Mouse (Mus musculus) layer of hippocampus, postnatal 10 days (tissue): ENCODE data around the gene Dnase2a. TPM values are rescaled to one million over a fixed set of nuclear protein-coding genes. Genes with fewer than 3 reads are reported as not detected.

ENCODE experiments used
- DNase-seq, 2 experiments: peaks; one replicate each; pipeline ENCODE4 v3.0.0; 2021; ENCODE audit warnings: low spot score in 2 of 2
- total RNA-seq, 2 experiments: library from RNA; stranded (reverse); gene quantifications; 2 replicates each; pipeline ENCODE4 v1.2.3; 2021

The Dnase2a gene
- total RNA-seq, 2 experiments from 2014 or later, result 4.2 to 5.2 TPM

DNA sequence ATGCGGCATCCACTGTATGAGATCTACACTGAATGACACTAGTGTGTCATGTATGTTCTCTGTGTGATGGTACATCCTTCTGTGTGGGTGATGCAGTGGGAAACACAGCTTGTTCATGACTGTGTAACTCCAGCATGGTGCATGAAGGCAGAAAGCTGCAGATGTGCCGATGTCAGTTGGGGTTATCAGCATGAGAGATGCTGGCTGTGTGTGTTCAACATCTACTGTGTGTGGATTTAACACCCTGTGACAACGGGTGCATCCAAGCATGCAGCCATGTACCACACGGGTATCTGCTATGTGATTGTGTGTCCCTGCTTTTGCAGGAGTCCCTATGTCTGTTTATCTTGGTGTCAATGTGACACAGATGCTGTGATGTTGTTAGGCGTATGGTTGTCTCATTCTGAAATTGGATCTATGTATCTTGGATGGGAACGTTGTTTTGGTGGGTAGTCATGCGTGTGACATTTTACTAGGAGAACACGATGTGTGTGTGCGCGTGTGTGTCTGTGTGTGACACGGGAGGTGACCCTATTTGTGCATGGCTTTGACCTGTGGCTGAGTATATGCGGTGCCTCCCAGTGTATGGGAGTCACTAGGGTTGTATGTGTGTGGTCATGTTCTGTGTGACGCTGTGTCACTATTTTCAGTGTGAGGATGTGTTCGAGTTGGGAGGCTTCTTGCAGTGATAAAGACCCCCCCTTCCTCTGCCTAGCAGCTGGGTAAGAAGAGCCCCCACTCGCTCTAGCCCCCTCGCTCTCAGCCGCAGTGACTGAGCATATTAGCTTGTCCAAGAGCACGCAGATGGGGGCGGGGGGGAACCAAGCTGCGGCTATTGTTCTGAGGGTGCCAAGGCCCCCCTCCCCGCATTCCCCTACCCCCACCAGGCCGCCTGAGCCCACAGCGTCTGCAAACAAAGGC, 27.9 kb downstream of the Dnase2a start:
- peak in 1 of 2 experiments; percentile 38 for DNase-seq

DNA sequence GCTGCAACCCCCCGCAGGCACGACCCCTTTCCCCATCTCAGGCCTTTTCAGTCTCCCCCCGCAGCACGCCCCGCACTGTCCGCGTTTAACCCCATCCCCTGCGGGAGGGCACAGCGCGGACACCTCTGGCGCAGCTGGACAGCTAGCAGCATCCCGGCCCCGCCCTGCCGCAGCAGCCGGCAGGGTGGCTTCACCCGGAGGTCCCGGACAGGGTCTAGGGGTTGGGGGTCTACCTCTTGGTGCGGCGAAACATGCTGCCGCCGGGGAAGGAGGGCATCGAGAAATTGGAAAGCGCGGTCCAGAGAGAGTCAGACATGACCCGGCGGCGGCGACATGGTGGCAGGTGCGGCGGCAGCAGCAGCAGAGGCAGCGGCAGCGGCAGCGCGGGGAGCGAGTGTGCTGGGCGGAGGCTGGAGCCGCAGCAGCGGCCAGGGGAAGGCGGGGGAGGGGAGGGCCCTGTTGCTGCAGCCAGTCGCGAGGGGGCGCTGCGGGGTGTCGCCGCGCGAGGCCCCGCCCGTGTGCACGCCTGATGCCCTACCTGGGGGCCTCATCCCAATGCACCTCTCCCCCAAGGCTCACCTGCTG, 28.7 kb downstream of the Dnase2a start, which contains the start of gene Mast1:
Gene Mast1 (minus strand): TSS at position 398 of the 585 bp plus-strand sequence.
- DNase-seq, result peak; percentile 79 to 87

DNA sequence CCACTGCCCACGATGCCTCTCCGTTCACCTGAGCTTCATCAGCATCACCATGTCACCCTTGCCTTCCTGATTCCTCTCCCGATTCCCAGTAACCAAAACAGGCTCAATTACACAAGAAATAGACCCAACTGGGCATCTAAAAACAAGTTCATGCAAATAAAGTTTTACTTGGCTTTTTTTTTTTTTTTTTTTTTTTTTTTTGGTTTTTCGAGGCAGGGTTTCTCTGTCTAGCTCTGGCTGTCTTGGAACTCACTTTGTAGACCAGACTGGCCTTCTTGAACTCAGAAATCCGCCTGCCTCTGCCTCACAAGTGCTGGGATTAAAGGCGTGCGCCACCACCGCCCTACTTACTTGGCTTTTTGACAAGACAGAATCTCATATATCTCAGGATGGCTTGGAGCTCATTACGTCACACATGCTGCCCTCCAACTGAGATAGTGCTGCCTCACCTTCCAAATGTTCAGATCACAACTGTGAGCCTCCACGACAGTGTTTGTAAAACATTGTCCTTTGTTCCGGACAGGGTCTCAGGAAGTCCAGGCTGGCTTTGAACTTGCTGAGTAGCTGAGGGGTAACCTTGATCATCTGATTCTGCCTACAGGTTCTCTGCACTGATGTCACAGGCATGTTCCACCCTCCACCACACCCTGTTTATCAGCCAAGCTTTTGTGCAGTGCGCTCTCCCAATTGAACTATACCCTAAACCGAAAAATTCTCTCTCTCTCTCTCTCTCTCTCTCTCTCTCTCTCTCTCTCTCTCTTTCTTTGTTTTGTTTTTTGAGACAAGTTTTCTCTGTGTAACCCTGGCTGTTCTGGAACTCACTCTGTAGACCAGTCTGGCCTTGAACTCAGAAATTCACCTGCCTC, 29.5 kb downstream of the Dnase2a start:
- DNase-seq, result no peak

DNA sequence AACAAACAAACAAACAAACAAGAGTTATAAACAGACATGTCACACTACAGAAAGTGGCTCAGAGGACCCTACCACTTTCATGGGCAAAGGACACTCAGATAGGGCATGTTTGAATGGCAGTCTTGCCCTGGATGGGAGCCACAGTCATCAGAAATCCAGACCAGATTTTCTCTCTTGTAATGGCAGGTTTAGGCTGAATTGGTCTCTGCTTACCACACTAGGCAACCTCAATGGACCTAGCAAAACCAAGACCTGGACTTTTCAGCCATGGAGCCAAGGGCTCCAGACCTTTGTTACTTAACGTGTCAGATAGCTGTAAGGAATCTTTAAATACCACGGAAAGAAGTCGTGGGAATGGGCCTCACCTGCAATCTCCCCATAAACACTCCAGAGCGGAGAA, 35.3 kb downstream of the Dnase2a start:
- DNase-seq, result no peak

DNA sequence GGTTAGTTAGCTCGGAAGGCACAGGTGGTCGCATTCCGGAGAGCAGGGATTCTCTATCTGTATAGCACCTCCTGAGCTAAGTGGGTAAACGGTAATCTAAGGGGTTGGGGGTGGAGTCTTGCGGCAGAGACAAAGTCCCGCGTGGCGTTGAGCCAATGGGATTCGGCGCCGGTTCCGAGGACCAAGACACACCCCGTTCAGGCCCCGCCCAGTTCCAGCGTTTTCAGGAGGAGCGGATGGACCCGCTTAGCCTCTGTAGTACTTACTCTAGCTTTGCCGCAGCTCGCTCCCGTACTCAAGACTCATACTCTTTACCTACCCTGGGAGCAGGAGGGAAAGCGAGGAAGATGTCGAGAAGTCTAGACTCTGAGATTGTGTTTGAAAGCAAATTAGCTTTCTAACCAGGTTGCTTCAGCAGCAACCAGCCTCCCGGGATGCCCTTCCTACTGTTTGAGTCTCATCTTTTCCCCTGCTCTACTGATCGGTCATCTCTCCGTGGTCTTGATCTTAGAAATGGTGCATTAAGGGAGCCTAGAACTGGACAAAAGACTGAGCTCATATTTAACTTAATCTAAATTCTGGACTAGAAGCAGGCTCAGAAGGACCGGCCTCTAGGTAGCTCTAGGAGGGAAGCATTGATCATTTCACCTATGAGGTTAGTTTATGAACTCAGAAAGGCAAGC, 36.3 kb downstream of the Dnase2a start:
- DNase-seq, result peak; percentile 54 to 71

DNA sequence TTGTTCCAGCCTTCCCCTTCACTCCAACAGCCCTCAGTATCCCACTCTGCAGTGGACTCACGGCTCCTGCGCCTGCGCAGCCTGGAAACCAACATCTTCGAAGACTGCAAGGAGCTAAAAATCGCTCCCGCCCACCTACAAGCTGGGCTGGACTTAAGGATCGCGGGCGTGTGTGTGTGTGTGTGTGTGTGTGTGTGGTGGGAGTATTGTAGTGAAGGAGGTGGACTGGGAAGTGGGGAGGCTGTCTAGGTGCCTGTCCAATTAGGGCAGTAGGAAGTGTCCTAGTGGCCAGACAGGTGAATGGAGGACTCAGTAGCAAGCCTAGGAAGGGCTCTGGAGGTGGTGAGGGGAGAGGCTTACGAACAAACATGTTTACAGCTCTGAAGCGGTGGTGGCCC, 36.9 kb downstream of the Dnase2a start:
- DNase-seq, result peak; percentile 31 to 59

DNA sequence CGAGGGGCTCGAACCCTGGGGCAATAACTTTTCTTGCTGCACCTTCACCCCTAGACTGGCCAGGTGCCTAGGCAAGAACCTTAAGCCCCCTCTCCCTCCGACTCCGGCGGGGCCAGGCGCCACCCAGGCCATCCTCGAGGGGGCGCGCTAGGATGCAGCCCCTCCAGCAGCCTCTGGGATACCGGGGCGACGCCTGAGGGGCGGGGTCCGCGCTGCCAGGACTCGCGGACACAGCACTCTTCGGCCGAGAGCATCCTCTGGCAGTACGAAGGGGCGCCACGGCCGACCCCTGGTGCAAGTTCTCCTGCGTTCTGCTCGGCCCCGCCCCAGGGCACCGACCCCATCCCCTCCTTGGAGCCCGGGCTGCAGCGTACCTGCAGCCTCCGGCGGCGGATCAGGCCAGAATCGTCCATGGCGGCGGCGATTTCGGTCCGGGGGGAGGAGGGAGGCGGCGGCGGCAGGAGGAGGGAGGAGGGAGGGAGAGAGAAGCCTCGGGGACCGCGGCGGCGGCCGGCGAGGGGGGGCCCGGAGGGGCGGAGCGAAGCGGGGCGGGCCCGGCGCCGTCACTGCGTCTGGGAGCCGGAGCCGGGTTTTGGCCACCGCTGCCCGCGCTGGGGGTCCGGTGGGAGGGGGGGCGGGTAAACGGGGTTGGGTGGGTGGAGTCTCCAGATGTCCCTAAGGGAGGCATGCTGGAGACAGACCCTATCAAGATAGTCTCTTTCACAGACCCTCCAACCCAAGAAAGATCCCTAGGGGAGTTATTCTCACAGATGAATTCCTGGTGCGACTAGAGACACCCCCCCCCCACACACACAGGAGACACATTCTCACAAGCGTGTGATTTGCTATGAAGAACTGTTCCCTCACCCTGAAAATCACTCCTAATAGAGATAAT, 37.5 kb downstream of the Dnase2a start:
- DNase-seq, result peak; percentile 56 to 77

DNA sequence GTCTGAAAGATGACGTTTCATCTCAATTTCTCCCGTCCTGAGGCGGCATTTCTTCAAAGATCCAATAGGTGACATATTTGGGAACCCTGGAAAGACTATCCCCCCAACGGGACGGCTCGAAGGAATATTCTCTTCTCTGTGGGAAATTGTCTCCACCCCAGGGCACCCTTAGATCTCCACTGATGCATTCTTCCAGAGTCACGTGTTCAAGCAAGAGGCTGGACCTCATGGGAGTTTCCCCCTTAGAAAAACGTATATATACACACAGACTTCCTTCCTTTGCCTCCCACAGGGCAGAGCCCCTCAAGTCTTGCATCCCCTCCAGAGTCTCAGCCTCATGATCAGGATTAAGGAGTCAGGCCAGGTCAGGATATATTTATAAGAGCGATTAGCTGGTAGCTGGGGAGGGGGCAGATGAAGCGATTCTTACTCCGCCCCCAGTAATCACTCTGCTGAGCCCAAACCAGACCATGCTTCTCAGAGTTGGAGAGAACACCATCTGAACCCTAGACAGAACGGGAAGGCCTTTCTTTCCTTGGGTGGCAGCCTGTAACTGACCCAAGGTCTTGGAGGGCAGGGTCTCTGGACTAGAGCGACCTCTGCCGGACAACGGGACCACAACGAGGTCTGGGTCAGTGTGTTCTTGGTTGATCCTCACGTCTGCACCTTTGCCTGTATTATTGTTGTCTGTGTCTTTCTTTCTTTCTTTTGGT, 38.3 kb downstream of the Dnase2a start, which contains the start of gene Rtbdn:
Gene Rtbdn (plus strand): TSS at position 464 of the 713 bp plus-strand sequence.
- DNase-seq, result no peak

DNA sequence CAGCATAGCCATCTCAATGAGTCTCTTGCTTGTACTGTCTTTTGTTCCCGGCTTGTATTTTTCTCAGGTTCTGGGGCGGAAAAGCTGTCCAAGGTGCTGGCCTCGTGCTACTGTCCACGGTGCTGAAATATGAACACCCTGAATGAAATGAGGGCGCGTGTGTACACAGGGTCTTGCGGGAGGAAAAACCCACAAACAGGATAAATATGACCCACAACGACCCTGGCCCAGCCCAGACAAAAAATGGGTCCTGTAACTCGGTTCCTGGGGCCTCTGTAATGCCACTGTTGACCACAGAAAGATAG, 38.8 kb downstream of the Dnase2a start:
- no peak for DNase-seq

DNA sequence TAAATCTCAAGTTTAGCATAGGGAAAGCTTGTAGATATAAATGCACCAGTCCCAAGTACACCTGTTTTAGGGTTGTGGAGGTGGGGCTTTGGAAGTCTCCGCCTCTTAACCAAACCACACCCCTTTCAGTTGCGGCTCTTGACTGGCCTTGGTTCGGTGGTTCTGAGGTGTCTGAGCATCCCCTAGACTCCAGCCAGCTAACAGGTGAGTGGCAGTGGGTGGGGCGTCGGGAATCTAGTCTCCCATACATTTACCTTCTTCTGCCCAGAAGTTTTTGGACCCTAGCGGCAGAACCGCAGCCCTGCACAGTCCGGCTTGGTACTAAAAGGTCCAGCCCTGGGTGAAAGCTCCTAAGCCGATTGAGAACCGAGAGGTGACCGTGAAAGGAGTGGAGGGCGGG, 41.4 kb downstream of the Dnase2a start:
- DNase-seq, result no peak

DNA sequence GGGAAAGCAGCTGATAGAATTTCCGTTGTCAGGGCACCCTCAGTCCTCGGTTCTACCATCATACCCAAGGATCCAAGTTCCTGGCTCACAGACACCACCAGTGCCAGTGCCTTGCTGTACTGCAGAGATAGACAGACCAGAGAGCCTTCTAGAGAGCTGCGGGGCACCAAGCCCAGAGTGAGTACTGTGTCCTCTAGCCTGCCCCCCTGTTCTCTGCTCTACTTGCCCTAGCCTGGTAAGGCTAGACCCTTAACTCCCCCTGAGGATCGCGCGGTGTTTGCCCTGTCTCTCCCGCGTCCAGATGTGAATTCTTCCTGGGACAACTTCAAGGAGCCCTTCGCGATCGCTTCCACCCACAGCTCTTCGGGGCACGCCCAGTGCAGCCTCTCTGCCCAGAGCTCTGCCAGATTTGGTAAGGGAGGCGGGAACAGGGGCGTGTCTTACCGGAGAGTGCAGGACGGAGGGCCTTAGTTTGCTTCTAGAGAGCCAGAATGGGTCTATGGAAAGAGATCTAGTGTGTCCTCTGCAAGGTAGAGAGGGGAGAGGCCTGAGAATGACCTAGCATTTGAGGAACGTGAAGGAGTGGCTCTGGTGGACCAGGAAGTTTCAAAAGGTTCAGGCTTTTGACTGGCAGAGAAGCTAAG, 44.4 kb downstream of the Dnase2a start:
- DNase-seq, result no peak

DNA sequence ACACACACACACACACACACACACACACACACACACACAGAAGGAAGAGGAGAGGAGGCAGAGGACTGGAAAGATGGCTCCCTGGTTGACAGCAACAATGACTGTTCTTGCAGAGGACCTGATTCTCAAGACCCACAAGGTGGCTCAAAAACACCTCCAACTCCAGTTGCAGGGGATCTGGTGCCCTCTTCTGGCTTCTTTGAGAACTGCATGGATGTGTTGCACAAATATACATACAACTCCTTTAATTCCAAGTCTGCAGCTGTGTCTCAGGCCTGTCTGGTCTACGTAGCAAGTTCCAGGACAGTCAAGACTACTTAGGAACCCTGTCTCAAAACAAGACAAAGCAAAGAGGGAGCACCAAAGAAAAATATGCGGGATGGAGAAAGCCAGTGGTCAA, 48.4 kb downstream of the Dnase2a start:
- peak; percentile 79 to 80 for DNase-seq

DNA sequence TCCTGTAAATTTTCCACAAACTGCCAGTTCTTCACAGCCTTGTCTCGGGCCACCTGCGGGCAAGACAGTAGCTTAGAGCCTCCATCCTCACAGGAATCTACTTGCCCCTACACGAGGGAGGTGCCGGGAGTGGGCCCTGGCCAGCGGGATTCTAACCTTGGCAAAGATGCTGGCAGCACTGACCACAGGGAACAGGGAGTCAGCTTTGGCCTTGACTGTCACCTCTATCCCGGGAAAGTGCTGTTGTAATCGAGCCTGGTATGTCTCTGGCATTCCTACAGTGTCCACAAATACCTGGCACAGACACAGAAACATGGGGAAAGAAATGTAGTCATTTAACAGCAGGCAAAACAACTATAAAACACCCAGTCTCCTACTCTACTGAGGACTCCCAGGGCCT, 51.5 kb downstream of the Dnase2a start:
- no peak for DNase-seq

DNA sequence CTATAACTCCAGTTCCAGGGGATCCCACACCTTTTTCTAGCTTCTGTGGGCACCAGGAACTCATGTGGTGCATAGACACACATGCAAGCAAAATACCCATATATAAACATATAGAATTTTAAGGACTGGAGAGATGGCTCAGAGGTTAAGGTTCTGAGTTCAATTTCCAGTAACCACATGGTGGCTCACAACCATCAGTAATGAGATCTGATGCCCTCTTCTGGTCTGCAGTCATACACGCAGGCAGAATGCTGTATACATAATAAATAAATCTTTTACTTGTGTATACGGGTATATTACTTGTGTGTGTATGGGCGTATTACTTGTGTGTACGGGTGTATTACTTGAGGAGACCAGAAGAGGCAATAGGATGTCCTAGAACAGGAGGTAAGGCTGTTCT, 55.6 kb downstream of the Dnase2a start:
- DNase-seq, result no peak

DNA sequence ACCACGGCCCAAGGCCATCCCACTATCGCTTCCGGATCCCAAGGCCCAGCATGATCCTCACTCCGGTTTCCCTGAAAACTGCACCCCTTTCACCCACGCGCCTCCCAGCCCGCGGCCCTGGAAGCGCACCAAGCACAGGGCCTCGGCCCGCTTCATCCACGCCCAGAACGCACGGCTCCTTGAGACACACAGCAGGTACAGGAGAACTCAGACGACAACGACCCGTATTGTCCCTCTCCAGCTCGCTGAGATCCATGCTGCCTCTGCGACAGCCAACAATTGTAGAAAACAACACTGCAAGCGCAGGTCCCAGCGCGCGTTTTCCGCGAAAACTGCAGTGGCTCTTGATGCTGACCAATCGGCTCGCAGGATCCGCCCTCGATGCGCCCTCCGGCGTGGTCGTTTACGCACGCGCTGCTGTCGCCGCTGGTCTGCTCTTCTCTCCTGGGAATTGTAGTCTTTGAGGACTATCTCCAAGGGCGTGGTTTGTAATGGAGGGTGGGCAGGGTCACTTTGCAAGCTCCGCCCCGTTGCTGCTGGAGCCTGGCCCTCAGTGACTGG, 57.5 kb downstream of the Dnase2a start:
- peak; percentile 88 to 90 for DNase-seq

DNA sequence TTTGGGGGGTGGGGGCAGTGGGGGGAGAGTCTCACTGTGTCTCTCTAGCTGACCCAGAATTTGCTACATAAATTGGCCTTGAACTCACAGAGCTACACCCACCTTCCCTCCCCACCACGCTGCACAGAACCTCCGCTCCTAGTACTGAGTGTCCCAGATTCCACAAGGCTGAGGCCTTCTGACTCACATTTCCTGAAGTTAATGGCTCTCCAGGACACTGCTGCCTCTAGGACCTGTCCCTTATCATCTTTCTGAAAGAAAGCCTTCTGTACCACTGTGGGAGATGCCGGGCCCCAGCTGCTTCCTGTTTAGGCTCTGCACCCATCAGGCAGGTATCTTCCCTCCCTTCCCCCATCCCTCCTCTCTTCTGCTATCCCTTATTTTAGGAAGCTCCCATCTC, 58.2 kb downstream of the Dnase2a start:
- DNase-seq, result peak in 1 of 2 experiments; percentile 12

DNA sequence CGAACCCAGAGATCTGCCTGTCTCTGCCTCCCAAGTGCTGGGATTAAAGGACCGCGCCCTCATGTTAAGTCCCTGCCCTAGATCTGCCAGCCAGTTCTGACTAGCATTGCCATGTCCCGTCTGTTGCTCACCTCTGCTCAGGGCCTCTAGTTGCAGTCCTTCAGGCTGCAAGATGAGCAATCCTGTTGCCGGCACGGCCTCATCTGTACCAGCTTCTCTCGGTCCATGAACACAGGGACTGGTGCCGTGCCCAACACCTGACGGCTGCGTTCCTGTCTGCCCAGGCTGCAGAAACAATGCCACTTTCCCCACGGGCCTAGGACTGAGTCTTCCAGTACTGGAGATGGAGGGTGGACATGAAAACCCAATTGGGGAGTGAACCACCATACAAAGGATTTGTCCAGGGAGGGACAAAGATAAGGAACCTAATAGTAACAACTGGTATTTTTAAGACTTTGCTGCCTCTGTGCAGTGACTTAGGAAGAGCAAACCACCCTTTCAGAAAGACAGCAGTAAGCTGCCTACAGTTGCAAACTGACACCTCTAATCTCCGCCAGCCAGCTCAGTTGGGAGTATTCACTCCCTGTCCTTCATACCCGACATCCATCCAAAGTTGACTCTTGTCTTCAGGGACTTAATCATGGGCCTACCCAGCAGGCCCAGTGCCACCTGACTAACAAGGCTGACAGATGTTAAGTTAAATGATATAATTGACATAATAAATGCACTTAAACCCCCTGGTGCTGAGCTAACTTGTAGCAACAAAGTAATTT, 59.4 kb downstream of the Dnase2a start:
- DNase-seq, result no peak

DNA sequence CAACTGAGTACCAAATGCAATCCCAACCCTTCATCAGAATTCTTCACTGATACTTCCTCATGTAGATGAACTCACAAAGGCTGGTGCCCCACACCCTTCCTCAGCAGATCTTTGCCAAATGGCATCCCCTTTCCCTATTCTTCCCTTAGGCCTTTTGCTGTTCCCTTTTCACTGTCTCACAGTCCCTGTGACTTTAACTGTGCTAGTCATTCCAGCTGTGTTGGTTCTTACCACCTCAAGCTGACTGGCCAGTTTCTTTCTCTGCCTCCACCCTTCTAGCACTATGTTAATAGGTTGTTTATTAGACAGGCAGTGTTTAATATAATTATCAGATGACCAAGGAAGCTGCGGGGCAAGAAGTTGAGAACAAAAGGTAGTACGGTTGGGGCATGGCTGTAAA, 60.3 kb downstream of the Dnase2a start:
- DNase-seq, result no peak
